Mouse (Mus musculus) liver, embryonic 14.5 days (tissue): ENCODE measurements at regions not wholly inside any gene's neighbourhood (a gene's known extent, or its start where the extent isn't known, plus 50 kb on each side); places are given as distances from the start of the nearest gene placed in this dataset.

ENCODE experiments used
- CTCF ChIP-seq: IDR thresholded peaks from 2 replicates; pipeline ENCODE4 v1.5.1; 2016; ENCODE audit warnings: antibody characterized with exemption, low read depth, control low read depth
- EP300 ChIP-seq: IDR thresholded peaks from 2 replicates; pipeline ENCODE4 v1.6.1; 2016; ENCODE audit warnings: antibody characterized with exemption, low read depth

- TF ChIP-seq CTCF (no peak), EP300 (no peak)
These were observed 1219.1 kb downstream of the Rapgef2 start for GRCm38 (mm10) chr3:78067113-78067639.
